Mouse (Mus musculus) retina, postnatal 1 day (tissue): Measurements from ENCODE around the gene Gm42372.

ENCODE experiments used
- DNase-seq: peaks from one replicate; pipeline ENCODE4 v3.0.0-alpha.2; 2012

Gm42372 gene

GRCm38 (mm10) chr7:16961678-16962077 lies 21.2 kb upstream of the Gm42372 start:
- no peak for DNase-seq

GRCm38 (mm10) chr7:16968414-16968813 lies 14.5 kb upstream of the Gm42372 start:
- DNase-seq = no peak

GRCm38 (mm10) chr7:16971160-16971559 lies 11.7 kb upstream of the Gm42372 start:
- no peak for DNase-seq

GRCm38 (mm10) chr7:16974018-16974417 lies 8.9 kb upstream of the Gm42372 start:
- peak; percentile 50 for DNase-seq

- no peak for DNase-seq
Observed at GRCm38 (mm10) chr7:16976298-16976697, 6.6 kb upstream of the Gm42372 start.

GRCm38 (mm10) chr7:16978173-16978572 lies 4.7 kb upstream of the Gm42372 start:
- DNase-seq = no peak

- DNase-seq = no peak
Observed at GRCm38 (mm10) chr7:16978593-16978992, 4.3 kb upstream of the Gm42372 start.

GRCm38 (mm10) chr7:16980348-16980747 lies 2.5 kb upstream of the Gm42372 start:
- DNase-seq = peak; percentile 47

- DNase-seq = peak; percentile 33
Observed at GRCm38 (mm10) chr7:16987541-16988149, 4.8 kb downstream of the Gm42372 start.

- DNase-seq = no peak
Observed at GRCm38 (mm10) chr7:16988405-16988804, 5.5 kb downstream of the Gm42372 start.

- DNase-seq = peak; percentile 34
Observed at GRCm38 (mm10) chr7:16990006-16990744, 7.3 kb downstream of the Gm42372 start.

GRCm38 (mm10) chr7:16991681-16992450 lies 9.0 kb downstream of the Gm42372 start:
- DNase-seq = peak; percentile 90

GRCm38 (mm10) chr7:16992451-16992807 lies 9.5 kb downstream of the Gm42372 start, which contains the start of gene Ccdc8:
TSS of gene Ccdc8 (plus strand) at chr7:16992708.
- DNase-seq = no peak

- DNase-seq = peak; percentile 90
Observed at GRCm38 (mm10) chr7:16993651-16994399, 10.9 kb downstream of the Gm42372 start.

GRCm38 (mm10) chr7:16994400-16994799 lies 11.5 kb downstream of the Gm42372 start:
- DNase-seq = peak; percentile 40

GRCm38 (mm10) chr7:16995345-16995744 lies 12.5 kb downstream of the Gm42372 start:
- DNase-seq = no peak

- DNase-seq = no peak
Observed at GRCm38 (mm10) chr7:16999233-16999632, 16.3 kb downstream of the Gm42372 start.

- DNase-seq = peak; percentile 85
Observed at GRCm38 (mm10) chr7:16999650-17000049, 16.8 kb downstream of the Gm42372 start.

GRCm38 (mm10) chr7:17002375-17003195 lies 19.7 kb downstream of the Gm42372 start:
- DNase-seq = peak; percentile 90

GRCm38 (mm10) chr7:17003230-17003960 lies 20.5 kb downstream of the Gm42372 start:
- DNase-seq = no peak

GRCm38 (mm10) chr7:17004716-17005115 lies 21.8 kb downstream of the Gm42372 start:
- no peak for DNase-seq
